Mouse (Mus musculus) heart, postnatal 4 days (tissue): ENCODE measurements at regions not wholly inside any gene's neighbourhood (a gene's known extent, or its start where the extent isn't known, plus 50 kb on each side); places are given as distances from the start of the nearest gene placed in this dataset.

ENCODE experiments used
- DNase-seq: peaks from one replicate; pipeline ENCODE4 v3.0.0; 2021

DNA sequence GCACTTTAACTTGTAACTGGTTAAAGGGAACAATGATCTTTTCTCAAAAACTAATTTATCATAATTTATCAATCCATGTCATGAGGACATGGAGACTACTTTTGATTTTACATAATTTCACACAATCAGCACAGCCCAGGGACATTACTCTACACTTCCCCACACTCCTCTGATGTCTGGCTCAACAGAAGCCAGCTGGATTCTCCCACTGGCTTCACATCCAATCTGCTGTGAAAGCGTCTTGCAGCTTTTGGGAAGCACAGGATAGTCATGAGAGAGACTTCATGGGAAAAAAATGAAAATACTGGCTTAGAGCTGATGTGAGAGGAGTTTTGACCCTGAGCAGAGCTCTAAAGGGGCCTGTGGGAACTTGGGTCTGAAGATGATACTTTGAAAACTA lies 61.7 kb upstream of the Hrasls start:
- DNase-seq, result no peak

DNA sequence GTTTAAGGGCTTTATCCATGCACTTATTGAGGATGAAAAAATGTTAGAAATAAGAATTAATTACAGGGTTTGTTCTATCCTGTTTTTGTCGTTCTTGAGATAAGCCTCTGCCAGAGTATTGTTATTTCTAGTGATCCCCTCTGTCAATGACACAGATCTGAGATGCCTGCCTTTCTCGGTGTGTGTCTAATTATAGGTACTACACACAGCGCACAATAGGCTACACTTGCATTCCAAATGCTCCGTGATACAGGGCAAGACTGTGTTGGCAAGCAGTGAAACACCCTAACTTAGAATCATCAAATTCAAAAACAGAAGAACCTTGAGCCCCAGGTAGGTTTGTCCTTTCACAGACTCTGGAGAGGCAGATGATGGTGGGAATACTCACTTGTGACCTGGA lies 90.3 kb upstream of the Hrasls start:
- DNase-seq, result no peak

DNA sequence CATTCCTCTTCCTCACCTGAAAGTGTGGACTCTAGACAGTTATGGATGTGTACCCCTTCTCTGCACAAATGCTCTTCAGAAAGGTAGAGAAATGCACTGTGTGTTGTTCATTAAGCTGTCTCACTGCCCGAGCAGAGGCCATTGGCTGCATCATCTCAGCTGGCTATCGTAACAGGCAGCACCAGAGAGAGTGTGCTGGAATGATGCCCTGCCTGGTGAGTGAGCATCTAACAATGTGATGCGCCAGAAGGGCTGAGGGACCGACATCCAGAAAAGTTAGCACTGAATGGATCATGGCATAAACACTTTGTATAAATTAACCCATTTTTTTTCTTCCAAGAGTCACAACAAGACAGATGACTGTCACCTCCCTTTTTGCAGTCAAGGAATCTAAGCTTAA lies 112.7 kb upstream of the Hrasls start:
- DNase-seq, result no peak

DNA sequence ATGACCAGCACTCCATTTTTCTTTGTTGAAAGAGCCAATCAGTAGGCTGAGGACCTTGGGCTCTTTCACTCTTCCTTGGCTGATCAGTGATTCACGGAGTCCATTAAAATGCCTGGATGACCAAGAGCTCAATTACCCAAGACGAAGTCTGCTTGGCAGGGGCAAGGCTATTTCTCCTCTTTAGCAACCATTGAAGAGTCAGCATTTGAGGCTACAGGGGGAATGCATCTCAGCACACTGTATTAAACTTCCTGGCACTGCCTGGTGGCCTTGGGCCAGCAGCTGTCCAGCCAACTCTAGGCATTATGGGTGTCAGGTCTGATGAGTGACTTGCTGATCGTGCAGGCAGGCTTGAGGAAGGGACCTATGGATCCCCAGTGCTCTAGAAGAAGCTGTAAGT lies 136.5 kb upstream of the Mb21d2 start:
- no peak for DNase-seq

DNA sequence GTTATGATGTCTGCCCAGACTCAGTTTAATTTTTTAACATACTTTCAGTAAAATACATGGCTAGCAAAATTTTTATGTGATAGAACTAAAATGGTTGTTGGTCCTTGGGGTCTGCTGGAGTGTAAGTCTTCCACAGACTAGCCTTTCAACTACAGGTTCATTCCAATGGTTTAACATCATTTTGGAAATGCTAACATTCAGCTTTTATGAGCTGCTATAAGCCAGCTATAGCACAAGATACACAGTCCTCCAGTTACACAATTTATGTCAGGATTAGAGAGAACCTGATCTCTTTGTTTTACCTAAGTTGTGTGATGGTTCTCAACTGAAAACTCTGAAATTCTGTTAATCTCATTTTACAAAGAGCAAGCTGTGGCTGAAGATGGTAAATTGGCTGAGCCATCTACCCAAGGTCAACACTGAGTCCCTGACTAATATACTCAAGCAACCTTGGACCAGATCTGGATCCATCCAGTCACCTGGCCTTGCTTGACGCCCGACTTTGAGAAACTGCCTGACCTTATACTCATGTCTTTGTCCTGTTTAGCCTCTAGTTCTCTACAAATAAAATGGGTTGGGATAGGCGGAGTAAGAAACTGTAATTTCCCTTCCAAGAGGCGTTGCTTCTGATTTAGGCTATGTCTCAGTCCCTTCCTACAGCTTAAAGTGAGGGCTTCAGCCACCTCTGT lies 135.8 kb upstream of the Mb21d2 start:
- DNase-seq, result no peak

DNA sequence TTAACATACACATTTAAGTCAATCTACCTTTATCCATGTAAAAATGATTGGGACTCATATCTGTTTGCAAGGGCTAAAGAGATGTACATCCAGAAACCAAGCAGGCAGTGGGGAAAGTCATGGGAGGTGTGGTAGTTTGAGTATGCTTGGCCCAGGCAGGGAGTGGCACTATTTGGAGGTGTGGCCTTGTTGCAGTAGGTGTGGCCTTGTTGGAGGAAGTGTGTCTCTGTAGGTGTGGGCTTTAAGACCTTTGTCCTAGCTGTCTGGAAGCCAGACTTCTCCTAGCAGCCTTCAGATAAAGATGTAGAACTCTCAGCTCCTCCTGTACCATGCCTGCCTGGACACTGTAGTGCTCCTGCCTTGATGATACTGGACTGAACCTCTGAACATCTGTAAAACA lies 133.9 kb upstream of the Mb21d2 start:
- no peak for DNase-seq

DNA sequence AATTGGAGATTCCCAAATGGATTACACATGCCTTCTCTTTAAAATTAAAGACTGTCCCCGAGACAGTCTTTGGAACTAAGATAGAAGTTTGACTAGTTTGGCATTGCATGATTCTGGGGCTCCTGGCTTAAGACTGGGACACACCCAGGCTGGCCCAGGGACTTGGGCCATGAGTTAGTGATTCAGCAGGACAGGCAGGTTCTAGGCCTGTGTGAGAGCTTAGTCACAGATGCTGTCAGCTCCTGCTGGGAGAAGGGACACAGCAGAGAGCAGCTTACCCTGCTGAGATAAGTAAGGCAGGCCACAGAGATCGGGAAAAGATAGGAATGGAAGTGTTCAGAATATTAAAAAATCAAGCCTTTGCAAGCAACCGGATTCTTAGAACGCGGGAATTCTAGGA lies 127.6 kb upstream of the Mb21d2 start:
- no peak for DNase-seq

DNA sequence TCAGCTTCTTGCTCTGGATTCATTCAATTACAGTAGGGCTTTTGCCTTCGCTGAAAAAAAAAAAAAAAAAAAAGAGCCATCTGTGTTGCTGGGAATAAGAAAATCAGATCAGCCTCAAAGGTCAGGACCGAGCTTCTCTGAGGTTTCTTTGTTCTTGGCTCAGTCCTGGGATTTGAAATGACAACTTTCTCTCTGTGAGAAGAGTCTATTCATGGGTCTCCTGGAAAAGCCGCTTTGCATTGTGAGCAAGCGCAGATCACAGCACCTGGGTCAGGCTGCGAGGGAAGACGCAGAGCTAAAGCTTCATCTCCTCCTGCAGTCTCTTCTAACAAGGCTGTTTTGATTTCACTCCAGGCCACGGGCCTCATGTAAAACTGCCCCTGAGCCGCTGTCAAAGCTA lies 125.0 kb upstream of the Mb21d2 start:
- DNase-seq, result no peak

DNA sequence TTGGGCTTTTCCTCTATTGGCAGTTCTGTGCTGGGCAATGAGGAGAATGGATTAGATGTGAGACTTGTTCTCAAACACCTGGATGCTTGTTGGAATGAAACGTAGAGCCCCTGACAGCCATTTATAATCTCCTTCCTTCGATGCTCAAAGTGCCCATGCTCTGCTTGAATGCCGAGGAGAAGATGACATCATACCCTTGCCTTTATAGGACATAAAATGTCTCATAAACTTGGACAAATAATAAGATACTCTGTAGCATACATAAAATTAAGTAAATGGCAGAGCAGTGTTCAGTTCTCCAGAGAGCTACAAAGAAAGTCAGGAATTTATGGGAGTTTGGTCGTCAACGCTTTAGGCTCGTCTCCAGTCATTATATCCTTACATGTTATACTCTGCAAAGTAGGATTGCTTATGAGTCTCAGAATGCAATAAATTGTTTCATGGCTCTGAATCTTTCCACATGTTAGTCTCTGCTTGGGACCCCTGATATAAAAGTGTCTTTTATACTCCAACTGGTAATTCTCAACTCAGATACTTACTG lies 117.0 kb upstream of the Mb21d2 start:
- DNase-seq, result no peak

DNA sequence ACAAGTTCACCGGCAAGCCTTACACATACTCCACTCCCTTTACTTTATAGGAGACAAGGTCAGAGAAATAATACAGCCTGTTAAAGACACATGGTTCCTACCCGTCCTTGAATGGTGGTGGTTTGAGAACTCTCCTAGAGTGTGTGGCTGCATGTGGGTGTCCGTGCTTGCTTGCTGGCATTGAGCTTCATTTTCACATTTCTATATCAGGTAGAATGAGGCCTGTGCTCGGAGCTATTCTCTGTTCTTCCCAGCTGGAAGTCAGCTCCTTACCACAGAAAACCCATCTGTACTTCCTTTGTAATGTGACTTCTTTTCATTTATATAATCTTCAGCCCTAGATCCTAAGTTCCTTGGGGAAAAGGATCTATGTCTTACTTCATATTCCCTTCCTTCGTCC lies 106.0 kb upstream of the Mb21d2 start:
- no peak for DNase-seq

DNA sequence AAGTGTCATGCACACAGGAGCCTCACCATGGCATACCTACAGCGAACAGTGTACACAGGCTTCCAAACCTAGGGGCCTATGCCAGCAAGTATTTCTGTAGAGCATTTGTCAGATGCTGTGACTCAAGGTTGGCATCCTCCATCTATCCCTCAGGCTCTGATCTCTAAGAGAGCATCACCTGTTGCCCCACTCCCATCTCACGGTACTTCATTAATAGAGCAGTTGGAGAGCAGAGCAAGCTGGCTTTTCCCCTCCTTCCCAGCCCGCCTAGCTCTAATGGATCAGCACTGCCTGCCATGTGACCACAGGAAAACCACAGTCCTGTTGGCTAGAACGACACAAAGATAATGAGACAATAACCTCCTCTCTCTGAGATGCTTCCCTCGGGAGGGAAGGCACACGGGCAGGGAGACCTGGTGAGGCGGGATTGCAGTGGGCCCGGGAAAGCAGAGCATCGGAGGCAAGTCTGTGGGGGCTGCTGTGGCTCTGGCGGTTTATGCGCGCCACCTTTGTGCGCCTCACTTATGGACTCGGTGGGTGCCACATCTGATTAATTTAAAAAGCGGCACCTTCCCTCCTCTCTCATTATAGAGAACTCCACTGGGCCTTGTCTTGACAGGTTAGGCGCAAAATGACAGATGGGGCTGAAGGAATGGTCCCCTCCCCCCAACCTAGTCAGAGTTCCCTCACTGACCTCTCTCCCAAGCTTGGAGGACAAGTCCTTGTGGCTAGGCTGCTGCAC lies 104.8 kb upstream of the Mb21d2 start:
- DNase-seq, result no peak

DNA sequence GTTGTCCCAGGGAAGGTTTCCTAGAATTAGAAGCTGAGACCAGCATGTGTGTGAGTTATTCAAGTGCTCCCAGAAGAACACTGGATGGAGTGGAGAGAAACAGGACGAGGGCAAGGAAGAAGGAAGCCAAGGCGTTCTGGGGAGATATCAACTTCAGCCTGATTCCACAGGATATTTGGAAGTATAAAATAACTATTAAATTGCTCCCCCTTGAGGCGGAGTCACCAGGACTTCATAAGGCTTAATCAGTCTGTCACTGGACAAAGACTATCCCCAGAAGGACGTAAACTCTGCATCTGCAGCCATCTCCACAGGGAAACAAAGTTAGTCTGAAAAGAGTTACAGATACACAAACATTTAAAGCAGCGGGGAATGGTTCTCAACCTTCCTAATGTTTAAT lies 103.9 kb upstream of the Mb21d2 start:
- DNase-seq, result peak; percentile 26

DNA sequence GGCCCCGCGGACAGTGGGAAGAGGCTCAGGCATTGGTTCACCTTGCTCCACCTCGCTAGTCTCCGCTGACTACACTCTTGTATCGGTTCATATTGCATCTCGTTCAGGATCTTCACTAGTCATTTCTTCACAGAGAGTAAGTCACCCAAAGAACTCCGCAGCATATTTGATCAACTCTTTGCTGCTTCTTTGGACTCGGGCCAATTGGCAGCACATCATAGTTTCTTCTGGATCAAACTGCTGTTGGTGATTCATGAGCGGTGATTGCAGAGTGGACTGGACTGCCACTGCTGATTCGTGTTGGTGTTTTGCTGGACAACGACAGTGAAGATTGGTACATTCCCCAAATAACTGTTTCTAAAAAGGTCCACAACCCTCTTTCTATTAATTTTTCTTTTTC lies 98.4 kb upstream of the Mb21d2 start:
- peak; percentile 7 for DNase-seq

DNA sequence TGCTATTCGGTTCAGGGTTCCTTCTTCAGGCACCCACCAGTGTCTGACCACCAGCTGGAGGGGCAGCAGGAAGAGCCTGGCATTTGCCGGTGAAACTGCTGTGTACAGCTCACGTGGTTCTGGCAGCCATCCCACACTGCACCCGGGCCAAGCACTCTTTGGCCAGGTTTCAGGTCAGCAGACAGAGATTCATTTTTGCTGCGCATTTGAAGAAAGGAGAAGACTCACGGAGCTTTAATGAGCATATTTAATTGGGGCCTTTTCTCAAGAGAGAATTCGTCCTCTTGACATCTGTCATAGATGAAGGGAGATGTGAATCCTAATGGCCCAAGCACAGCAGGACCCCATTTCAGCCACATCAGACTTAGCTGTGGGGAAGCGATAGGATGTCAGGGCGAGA lies 71.8 kb upstream of the Mb21d2 start:
- DNase-seq, result peak; percentile 81

DNA sequence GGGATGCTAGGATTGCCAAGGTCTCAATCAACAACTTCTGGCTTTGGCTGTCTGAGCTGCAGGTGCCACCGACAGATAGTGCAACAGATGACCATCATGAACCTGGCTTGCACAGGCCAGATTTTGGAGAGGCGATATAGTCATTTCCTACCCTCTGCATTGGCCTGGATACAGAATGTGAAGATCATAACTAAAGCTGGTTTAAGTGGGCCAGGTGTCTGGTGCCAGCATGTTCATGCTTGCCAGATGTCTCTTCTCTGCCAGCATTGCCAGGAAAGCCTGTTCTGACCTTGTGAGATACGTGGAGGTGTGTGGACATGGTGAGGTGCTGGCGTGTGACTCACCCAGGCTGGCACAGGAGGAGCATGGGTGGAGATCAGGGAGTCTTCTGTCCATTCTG lies 70.2 kb upstream of the Mb21d2 start:
- DNase-seq, result peak; percentile 49

DNA sequence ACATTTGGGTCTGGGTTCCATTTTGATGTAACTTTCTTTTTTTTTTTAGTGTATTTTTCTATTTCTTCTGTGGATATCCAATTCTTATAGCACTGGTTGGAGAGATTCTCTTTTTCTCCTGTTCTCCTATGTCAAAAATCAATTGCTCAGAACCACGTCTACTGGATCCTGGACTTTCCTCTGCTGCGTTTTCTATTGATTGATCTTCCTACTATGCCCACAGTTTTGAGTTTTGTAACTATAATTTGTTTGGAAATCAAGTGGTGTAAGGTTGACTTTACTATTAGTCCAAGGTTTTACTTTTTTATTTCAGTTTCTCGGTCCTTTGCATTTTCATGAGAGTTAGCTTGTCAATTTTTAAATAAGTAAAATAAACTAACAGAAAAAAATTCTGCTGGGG lies 67.2 kb upstream of the Mb21d2 start:
- DNase-seq, result no peak

DNA sequence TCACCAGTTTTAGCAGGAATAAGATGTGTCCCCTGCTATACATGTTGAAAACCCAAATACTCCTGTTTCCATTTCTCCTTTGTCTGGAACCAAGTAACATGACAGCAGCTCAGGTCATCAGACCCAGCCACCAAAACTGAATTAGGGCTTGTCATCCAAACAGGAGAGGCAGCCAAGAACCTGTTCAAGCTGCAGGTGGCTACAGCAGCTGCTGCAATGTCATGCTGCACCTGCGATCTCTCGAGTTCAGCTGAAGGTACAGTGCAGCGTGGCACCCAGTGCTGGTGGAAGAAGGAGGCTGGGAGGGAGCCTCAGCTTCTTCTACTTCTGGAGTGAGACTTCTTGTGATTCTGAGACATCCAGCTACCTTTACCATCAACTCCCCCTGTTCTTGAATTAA lies 61.2 kb upstream of the Mb21d2 start:
- no peak for DNase-seq

DNA sequence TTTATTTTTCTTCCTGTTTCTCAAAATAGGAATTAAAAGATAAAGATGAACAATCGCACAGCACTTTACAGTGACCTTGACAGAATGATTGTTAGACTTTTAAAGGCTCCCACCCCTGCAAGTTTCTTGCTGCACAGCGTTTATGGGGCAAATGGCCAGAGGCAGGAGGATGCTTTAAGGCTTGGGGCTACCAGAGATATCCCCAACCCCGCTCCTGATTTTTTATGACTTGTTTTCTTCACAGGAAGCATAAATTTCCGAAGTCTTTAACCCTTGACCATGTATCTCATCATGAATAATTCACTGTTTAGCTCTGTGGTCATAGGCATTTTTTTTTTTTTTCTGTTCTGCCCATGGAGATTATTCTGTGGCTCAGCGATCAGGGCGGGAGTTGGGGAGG lies 55.5 kb upstream of the Mb21d2 start:
- DNase-seq, result no peak

DNA sequence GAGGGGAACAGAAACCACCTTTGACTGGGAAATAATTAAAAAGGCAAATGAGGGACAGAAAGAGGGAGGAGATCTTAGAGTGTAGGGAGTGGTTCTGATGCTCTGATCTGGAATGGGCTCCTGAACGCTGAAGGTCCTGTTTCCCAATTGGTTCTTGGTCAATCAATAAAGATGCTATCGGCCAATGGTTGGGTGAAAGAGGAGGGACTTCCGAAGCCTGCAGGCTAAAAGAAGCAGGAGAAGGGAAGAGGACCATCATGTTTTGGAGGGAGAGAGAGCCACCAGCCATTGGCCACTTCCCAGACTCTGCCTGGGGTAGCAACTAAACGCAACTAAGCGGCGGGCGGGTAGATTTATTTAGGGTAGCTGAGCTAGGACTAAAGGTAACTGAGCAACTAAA lies 53.4 kb upstream of the Mb21d2 start:
- no peak for DNase-seq
